Mouse (Mus musculus) stomach, postnatal 0 days (tissue): Measurements from ENCODE around the gene Padi1. TPM values are rescaled to one million over a fixed set of nuclear protein-coding genes. Genes with fewer than 3 reads are reported as not detected.

ENCODE experiments used
- ATAC-seq: fragments of 200-750 bp; cut with Nextera tagmentation; 2 replicates; pipeline ENCODE4 v1.8.0; 2017; ENCODE audit not compliant: low FRiP score, low TSS enrichment
- DNase-seq: peaks from one replicate; pipeline ENCODE4 v3.0.0-alpha.2; 2016; ENCODE audit warnings: low spot score
- H3K27ac ChIP-seq: fragments of 300-500 bp; sonication (generic); replicated peaks from 2 replicates; pipeline ENCODE4 v1.5.1; 2014; ENCODE audit warnings: mild to moderate bottlenecking, control low read depth
- H3K27me3 ChIP-seq: fragments of 300-500 bp; sonication (generic); 2 replicates; pipeline ENCODE4 v1.6.1; 2014; ENCODE audit warnings: low read length; ENCODE audit not compliant: control insufficient read depth, insufficient read depth
- H3K36me3 ChIP-seq: fragments of 300-500 bp; sonication (generic); 2 replicates; pipeline ENCODE4 v1.6.1; 2014; ENCODE audit warnings: low read length, mixed read lengths; ENCODE audit not compliant: control insufficient read depth, insufficient read depth
- H3K4me1 ChIP-seq: fragments of 300-500 bp; sonication (generic); replicated peaks from 2 replicates; pipeline ENCODE4 v1.6.1; 2014; ENCODE audit warnings: antibody characterized with exemption; ENCODE audit not compliant: control insufficient read depth, insufficient read depth
- H3K4me2 ChIP-seq: fragments of 300-500 bp; sonication (generic); replicated peaks from 2 replicates; pipeline ENCODE4 v1.6.1; 2014; ENCODE audit warnings: low read depth, mild to moderate bottlenecking, control low read depth, moderate library complexity
- H3K4me3 ChIP-seq: fragments of 300-500 bp; sonication (generic); 2 replicates; pipeline ENCODE4 v1.5.1; 2014; ENCODE audit warnings: low read depth, low read length, control low read depth
- H3K9ac ChIP-seq: fragments of 300-500 bp; sonication (generic); 2 replicates; pipeline ENCODE4 v1.6.1; 2014; ENCODE audit warnings: mild to moderate bottlenecking, low read length, control low read depth, mixed read lengths
- H3K9me3 ChIP-seq: fragments of 300-500 bp; sonication (generic); 2 replicates; pipeline ENCODE4 v1.6.1; 2016; ENCODE audit warnings: low read length; ENCODE audit not compliant: control insufficient read depth
- CTCF ChIP-seq: IDR thresholded peaks from 2 replicates; pipeline ENCODE4 v1.5.1; 2016; ENCODE audit warnings: antibody characterized with exemption, low read depth, mild to moderate bottlenecking, moderate library complexity
- EP300 ChIP-seq: optimal IDR thresholded peaks from 2 replicates; pipeline ENCODE3; 2016; ENCODE audit warnings: antibody characterized with exemption
- WGBS: fragments of 180-500 bp; shearing (Covaris S2); extraction: QIAGEN DNeasy Blood & Tissue Kit; methylation state at CpG from one replicate; pipeline ENCODE4 v1.1.7; 2014; 5-methylcytosine and 5-hydroxymethylcytosine counted together
- polyA plus RNA-seq: library from polyadenylated mRNA; unstranded; fragments of >200 nt; fragmentation: Nextera tagmentation; extraction: Ambion mirVana; gene quantifications from 2 replicates; pipeline ENCODE4 v1.2.1, GENCODE M21; 2015

The Padi1 gene
- polyA plus RNA-seq, 1 experiment from 2014 or later, result 1.3 TPM

DNA sequence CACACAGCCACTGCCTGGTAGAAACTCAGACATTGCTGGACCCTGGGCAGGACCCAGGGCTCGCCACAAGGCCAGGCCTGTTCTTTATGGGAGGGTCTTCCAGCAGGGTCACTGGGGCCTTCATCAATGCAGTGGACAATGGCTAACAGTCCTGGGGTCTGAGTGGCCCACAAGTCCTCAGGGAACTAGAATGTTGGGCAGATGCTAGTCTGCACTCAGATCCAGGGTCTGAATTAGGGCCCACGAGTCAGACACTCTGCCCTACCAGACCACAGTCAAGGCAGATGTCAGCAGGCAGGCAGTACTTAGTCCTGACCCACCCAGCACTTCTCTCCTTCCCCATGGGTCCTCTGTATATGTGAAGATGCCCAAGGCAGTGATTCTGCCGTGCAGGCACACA, 25.8 kb upstream of the Padi1 start:
- Histone ChIP-seq H3K4me2 (no peak overlapping the region), H3K27ac (no peak overlapping the region), H3K9me3 (no peaks in the 10 kb centered on the region), H3K36me3 (no peaks in the 10 kb centered on the region), H3K4me3 (no peak overlapping the region), H3K27me3 (no peaks in the 10 kb centered on the region), H3K4me1 (no peaks in the 10 kb centered on the region), H3K9ac (no peak overlapping the region)
- peak; percentile 10 for DNase-seq
- no peak for TF ChIP-seq EP300
- no peak for TF ChIP-seq CTCF
- no peak for ATAC-seq
- WGBS, result 85% methylated on average over 3 of the region's 3 CpGs

DNA sequence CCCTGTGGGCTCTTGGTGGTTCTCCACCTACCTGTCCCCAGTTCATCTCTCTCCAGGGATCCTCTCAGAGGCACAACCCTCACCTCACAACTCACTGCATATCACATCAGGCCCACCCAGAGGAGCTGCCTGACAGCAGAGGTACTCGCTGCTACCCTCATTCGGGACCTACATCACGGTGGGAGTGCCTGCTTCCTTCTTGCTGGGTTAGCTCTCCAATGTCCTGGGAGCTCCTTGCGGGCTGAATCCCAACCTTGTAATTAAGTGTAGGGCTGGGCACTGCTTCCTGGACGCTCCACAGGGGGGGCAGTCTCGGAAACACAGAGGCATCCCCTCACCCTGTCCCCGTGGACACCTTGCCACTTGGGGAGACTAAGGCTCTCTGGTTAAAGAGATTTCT, 25.3 kb upstream of the Padi1 start:
- Histone ChIP-seq H3K4me2 (no peak overlapping the region), H3K4me3 (no peak overlapping the region), H3K4me1 (no peaks in the 10 kb centered on the region), H3K36me3 (no peaks in the 10 kb centered on the region), H3K9ac (no peak overlapping the region), H3K27me3 (no peaks in the 10 kb centered on the region), H3K9me3 (no peaks in the 10 kb centered on the region), H3K27ac (no peak overlapping the region)
- WGBS, result 82% methylated on average over 7 of the region's 7 CpGs
- DNase-seq, result no peak
- TF ChIP-seq EP300 (no peak), CTCF (no peak)
- no peak for ATAC-seq

DNA sequence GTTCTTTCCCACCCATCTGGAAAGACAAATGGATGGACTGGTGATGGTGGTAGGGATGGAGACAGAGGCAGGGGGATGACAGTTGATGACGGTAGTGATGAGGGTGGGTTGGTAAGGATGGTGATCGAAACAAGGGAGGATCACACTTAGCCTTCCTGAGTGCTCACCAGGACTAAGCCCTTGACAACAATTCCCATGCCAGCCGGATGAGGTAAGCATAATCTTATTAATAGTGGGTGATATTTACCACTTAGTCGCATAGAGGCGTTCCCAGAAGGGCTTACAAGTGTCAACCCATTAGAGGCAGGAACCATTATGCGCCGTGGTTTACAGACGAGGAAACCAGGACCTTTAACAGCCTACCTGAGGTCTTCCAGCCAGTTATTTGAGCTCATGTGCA, 24.4 kb upstream of the Padi1 start:
- no peak for DNase-seq
- no peak overlapping the region for H3K27ac ChIP-seq
- H3K36me3 ChIP-seq, result no peaks in the 10 kb centered on the region
- 78% methylated on average over 8 of the region's 8 CpGs for WGBS
- no peaks in the 10 kb centered on the region for H3K27me3 ChIP-seq
- TF ChIP-seq EP300, result no peak
- no peak for TF ChIP-seq CTCF
- no peak overlapping the region for H3K4me2 ChIP-seq
- no peak overlapping the region for H3K9ac ChIP-seq
- no peak for ATAC-seq
- H3K4me1 ChIP-seq, result no peaks in the 10 kb centered on the region
- H3K9me3 ChIP-seq, result no peaks in the 10 kb centered on the region
- H3K4me3 ChIP-seq, result no peak overlapping the region

DNA sequence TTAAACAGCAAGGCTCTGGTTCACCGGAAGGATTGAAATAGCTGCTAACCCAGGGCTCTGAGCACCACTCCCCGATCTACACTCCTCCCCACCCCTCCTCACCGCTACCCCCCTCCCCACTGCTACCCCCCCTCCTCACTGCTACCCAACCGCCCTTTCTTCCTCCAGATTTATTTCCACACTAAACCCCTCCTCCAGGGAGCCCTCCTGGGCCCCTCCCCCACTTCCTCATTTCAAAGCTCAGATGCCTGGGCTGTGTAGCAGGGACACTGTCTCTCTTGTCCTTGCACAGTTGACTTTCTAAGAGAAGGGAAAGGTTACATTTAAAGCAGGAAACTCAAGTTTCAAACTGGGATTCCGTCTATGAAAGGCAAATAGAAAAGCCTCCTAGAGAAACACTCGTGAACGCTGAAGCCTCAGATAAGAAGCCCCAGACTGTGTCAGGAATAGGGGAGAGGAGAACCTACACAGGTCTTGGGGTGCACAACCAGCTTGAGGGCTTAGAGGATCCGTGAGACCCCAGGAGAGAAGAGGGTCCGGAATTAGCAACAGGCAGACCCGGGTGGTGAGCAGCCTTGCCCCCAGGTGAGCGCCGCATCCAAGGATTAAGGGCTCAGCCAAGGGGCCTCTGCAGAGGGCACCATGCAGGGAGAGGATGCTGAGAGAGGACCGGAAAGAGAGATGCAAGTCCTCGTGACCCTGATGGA, 23.1 kb upstream of the Padi1 start:
- 5% methylated on average over 14 of the region's 14 CpGs for WGBS
- Histone ChIP-seq H3K4me2 (no peak overlapping the region), H3K27me3 (no peaks in the 10 kb centered on the region), H3K36me3 (no peaks in the 10 kb centered on the region), H3K9ac (0 out of 2 replicates have a peak overlapping the region, but pooled peaks have one; percentile 18), H3K4me1 (no peaks in the 10 kb centered on the region), H3K9me3 (no peaks in the 10 kb centered on the region), H3K4me3 (no peak overlapping the region), H3K27ac (no peak overlapping the region)
- ATAC-seq, result no peak
- no peak for DNase-seq
- TF ChIP-seq EP300 (no peak), CTCF (no peak)

DNA sequence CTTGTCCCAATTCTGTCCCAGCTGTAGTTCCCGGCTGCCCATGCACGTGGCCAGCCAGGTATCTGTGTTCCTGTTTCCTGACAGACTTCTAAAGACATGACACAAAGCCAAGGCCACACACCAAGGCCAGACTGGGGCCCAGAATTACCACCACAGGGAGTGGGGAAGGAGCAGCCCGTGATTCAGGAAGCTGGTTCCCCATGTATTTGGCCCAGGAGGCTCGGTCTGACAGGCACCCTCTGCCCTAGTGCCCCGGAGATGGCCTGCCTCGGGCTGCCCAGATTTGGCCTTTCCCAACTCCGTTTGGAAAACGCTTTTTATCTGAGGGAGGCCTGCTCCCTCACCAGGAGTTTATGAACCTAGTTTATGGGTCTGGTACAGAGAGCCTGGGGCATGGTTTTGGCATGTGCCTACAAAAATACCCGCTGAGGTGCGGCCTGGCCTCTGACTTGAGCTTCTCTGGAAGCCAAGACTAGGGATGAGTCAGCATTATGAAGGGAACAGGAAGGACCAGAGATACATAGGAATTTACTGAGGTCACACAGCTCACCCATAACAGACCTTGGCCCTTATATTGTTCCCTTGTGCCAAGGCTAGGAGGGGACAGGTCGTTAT, 16.6 kb upstream of the Padi1 start:
- no peak overlapping the region for H3K9ac ChIP-seq

DNA sequence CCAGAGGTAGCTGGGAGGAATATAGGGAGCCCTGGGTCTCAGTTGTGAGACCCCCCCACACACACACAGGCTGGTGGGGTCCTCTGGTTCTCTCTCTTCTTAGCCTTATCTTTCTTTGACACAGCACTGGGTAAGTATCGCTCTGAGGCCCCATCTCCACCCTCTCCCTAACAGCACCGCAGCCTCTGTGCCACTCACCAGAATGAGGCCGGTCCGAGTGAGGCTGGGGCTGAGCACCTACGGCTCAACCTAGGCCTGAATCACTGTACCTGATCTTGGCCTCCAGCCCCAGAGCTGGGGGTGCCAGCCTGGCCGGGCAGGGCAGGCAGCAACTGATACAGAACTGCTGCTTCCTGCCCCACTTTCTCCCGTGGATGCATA, 15.2 kb upstream of the Padi1 start:
- no peaks in the 10 kb centered on the region for H3K27me3 ChIP-seq
- 73% methylated on average over 7 of the region's 7 CpGs for WGBS
- DNase-seq, result no peak
- H3K4me1 ChIP-seq, result no peaks in the 10 kb centered on the region
- H3K9me3 ChIP-seq, result no peaks in the 10 kb centered on the region
- no peaks in the 10 kb centered on the region for H3K36me3 ChIP-seq
- 0 out of 2 replicates have a peak, but pooled peaks have one; percentile 38 for ATAC-seq
- H3K4me3 ChIP-seq, result no peak overlapping the region
- H3K27ac ChIP-seq, result no peak overlapping the region
- TF ChIP-seq CTCF (no peak), EP300 (no peak)
- H3K9ac ChIP-seq, result no peak overlapping the region
- H3K4me2 ChIP-seq, result no peak overlapping the region

More for the DNA sequence above, 16.6 kb upstream of the Padi1 start:
- no peak overlapping the region for H3K4me2 ChIP-seq
- no peaks in the 10 kb centered on the region for H3K4me1 ChIP-seq
- no peak for DNase-seq
- H3K36me3 ChIP-seq, result no peaks in the 10 kb centered on the region
- no peak overlapping the region for H3K27ac ChIP-seq
- no peaks in the 10 kb centered on the region for H3K9me3 ChIP-seq
- WGBS, result 69% methylated on average over 11 of the region's 11 CpGs
- TF ChIP-seq EP300, result no peak
- no peak for TF ChIP-seq CTCF
- no peaks in the 10 kb centered on the region for H3K27me3 ChIP-seq
- ATAC-seq, result peak; percentile 19; the same call in 1 of the 2 replicates
- H3K4me3 ChIP-seq, result no peak overlapping the region
